Mouse (Mus musculus) gastrocnemius, postnatal 25 days (tissue): ENCODE data around the gene 1700020N15Rik. TPM values are rescaled to one million over a fixed set of nuclear protein-coding genes. Genes with fewer than 3 reads are reported as not detected.
"Not testable (repeated sequence)": the region's sequence is repeated elsewhere in the genome, so short reads cannot be mapped to it uniquely, and the experiment has no call there.

Experiments
- DNase-seq: peaks from one replicate; pipeline ENCODE4 v3.0.0; 2022
- long read RNA-seq, 2 experiments: library from polyadenylated mRNA; stranded (forward); transcript quantifications; one replicate each; pipeline ENCODE4 v2.0.0; 2021
- total RNA-seq, 2 experiments: library from RNA; stranded (reverse); gene quantifications; 1 replicate in 1 of 2; 2 replicates in 1 of 2; pipeline ENCODE4 v1.2.3; 2021

The 1700020N15Rik gene
- not detected for total RNA-seq
- long read RNA-seq, experiment 1 = 0 reads
- long read RNA-seq, experiment 2 = 0 reads

DNA sequence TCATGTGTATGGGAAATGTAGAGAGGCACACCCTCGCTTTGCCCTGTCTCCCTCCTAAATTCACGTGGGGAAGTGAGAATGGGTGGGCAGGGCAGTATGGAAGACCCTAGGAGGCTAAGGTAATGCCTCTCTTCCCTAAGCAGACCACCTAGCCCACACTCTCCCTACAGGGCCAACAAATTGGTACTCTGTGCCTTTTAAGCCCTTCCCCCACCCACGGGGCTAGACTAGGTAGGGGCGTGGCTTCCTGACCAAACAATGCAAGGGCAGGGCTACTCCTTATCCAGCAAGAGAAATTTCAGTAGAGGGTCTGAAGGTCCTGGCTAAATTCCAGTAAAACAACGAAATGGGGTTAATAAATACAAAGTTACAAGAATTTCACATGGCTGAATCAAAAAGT, at the start of gene 1700020N15Rik:
1700020N15Rik (plus strand) TSS at position 301 of the 400 bp plus-strand sequence.
- DNase-seq = not testable (repeated sequence)

DNA sequence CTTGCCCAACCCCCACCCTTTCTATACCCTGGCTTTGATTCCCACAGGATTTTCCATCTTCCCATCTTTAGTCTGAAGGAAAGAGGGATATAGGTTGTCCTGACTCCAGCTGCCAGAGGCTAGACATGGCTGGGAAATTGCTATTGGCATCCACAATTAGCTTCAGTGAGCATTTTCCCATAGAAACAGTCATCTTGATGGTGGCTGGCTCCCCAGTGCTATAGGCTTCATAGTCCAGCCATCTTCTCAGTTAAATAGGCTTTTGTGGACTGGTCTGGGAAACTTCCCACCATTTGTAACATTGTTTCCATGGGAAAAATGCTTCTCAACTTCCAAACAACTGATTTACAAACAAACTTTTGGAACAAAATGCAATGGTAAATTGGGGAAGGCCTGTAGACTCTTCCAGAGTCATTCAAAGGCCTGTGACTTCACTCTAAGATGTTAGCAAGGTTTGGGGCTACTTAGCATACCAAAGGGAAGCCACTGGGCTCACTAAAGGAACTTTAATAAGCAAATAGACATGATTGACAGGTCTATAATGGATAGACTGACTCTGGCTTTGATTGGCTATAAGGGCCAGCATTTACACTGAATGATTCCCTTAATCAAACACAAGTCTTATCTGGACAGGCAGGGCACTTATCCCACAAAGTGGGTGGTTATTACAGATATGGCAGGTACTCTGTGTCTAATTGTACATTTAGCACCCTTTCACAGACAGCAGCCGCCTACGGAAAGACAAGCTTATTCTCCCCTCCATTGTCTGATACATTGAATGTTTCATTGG, 31.9 kb downstream of the 1700020N15Rik start:
- no peak for DNase-seq
